Mouse (Mus musculus): ENCODE measurements around the gene Sun2. TPM values are rescaled to one million over a fixed set of nuclear protein-coding genes. Genes with fewer than 3 reads are reported as not detected.
A peak's percentile ranks its signal among the peaks of the same experiment; 100 is the strongest.

Gene Sun2
- total RNA-seq, 2 experiments from 2014 or later: 58.1 to 61.0 TPM

DNA sequence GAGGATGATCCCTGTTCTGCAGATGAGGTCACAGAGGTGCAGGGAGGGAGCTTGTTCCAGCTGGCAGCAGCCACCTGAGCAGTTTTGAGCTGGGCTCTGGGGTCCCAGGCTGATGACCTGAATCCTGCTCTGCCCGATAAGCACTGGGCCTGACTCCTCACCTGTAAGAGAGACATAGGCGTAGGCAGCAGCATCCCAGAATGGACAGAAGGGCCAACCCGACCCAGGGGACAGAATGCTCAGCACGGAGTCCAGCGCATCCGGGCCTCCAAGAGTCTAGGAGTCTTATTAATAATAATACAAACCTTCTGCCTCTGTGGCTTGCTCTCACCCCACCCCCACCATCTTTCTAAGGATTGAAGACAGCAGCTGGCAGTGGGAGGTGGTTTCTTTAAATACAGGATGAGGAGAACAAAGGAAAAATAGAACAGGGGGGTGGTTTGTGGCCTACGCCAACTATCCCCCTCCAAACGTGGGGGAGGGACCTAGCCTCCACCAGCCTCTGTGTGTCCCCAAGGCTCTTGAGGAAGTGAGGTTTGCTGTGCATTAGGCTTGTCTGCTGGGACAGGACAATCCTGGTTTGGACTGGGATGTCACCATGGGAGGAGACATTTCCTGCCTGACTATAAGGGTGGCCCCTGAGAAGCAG is 13.8 kb upstream of the Sun2 start:
- no peak for DNase-seq

DNA sequence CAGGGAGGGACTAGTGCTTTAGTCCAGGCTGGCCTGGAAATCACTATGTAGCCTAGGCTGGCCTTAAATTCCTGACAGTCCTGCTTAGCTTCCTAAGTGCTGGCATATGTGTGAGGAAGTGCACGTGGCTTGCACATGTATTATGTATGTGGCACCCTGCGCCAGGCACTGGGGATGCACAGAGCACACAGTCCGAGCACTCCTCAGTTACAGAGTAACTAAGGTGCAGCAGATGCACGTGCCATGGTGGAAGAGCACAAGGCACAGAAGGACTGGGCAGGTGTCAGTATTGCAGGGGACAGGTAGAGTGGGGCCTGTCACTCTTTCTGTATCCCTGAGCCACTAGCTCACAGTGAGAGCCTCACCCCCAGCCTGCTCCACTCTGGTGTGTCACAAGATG is 12.8 kb upstream of the Sun2 start:
- no peak for DNase-seq

GRCm38 (mm10) chr15:79753873-79754272 is 11.5 kb upstream of the Sun2 start:
- DNase-seq: no peak

- DNase-seq: no peak
These were observed 11.1 kb upstream of the Sun2 start for GRCm38 (mm10) chr15:79753420-79753752.

- DNase-seq: peak; percentile 77 to 81
These were observed 10.5 kb upstream of the Sun2 start for GRCm38 (mm10) chr15:79752742-79753419.

- no peak for DNase-seq
These were observed 9.4 kb upstream of the Sun2 start for GRCm38 (mm10) chr15:79751772-79752171.

DNA sequence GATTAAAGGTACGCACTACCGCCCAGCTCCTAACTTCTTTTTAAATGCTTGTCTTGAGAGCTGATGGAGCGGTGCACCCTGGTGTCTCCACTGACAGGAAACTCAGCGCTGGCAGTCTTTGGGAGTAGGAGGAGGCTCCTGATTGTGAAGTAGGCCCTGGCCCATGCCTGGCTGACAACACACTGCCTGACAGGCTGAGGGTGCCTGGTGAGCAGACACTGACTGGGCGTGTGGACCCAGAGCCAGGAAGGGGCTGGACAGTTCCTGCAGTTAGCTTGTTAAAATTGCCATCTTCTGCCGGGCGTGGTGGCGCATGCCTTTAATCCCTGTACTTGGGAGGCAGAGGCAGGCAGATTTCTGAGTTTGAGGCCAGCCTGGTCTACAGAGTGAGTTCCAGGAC is 7.9 kb upstream of the Sun2 start:
- DNase-seq: no peak

- DNase-seq: no peak
These were observed 6.8 kb upstream of the Sun2 start for GRCm38 (mm10) chr15:79749162-79749561.

GRCm38 (mm10) chr15:79747998-79748397 is 5.7 kb upstream of the Sun2 start:
- DNase-seq: no peak

DNA sequence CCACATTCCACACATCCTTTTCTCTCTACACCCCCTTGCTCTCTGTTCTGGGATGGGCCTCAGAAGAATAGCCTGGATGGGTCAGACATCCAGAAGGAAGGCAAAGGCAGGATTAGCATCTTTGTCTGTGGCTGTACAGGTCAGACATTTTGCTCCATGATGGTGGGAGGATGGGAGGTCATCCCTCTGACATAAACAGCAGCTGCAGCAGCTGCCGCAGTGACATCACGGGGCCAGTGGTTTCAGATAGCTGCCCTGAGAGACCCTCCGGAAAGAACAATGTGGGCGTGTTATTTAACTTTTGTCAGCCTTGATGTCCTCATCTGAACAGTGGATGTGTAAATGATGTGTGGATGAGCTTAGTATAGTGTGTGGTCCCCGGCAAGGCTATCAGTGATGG is 3.5 kb upstream of the Sun2 start:
- no peak for DNase-seq

GRCm38 (mm10) chr15:79745312-79745711 is 3.0 kb upstream of the Sun2 start:
- no peak for DNase-seq

DNA sequence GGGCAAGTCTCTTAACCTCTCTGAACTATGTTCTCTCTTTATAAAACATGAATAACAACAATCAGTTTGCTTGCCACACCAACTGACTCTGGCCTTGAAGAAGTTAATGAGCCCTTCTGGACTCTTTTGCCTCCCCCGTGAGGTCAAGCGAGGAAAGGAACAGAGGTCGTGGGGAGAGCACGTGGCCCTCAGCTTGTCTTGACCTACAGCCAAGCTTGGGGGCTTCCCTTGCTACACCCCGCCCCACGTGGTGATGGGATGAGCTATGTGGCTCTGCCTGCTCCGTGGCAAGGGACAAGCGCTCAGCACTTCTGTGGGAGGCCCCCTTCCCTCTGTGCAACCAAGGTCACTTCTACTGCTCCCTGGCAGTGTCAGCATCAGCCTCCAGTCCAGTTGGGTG is 2.4 kb upstream of the Sun2 start:
- no peak for DNase-seq

DNA sequence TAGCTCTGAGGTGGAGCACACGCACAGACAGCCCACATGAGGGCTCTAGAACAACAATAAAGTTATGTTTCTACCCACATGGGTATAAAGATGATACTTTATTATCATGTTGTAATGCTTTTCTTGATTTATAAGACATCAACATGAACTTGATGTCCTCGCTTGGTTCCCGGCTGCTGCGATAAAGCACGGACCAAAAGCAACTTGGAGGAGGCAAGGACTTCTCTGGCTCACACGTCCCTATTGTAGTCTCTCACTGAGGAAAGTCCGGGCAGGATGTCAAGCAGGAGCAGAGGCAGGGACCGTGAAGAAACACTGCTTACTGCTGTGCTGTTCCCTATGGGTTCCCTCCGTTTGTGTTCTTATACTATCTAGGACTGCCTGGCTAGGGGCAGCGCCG is 1.7 kb upstream of the Sun2 start:
- no peak for DNase-seq

- DNase-seq: no peak
These were observed 329 bp upstream of the Sun2 start for GRCm38 (mm10) chr15:79742706-79743023.

DNA sequence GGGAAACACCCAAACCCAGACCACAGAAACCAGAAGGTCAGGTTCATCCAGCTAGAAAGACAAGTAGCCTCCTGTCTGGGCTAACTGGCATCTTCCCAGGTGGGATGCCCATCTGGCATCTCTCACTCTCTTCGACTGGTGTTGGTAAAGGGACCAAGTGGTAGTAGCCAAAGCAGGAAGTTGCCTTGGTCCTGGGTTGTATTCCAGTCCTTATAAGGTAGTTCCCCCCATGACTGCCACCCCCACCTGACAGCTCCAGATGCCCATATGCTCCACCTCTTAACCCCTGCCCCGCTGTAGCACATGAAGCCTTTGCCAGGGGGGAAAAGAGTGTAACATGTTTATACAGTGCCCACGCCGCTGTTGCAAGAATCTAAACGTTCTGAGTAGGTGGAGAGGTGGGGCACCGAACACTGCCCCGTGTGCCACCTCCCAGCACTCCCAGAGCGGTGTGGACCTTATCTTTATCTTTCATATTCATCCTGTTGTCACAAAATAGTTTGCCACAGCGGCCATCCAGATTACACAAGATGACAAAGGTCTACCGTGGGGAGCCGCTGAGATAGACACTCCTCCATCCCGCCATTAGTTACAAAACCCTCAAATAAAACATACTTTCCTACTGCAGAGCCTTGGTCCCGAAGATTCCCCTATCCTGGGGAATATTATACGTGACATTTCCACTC is 1.0 kb downstream of the Sun2 start:
- DNase-seq: no peak

GRCm38 (mm10) chr15:79740739-79741138 is 1.6 kb downstream of the Sun2 start:
- DNase-seq: no peak

- peak in 1 of 2 experiments; percentile 35 for DNase-seq
These were observed 8.0 kb downstream of the Sun2 start for GRCm38 (mm10) chr15:79734311-79734710.

DNA sequence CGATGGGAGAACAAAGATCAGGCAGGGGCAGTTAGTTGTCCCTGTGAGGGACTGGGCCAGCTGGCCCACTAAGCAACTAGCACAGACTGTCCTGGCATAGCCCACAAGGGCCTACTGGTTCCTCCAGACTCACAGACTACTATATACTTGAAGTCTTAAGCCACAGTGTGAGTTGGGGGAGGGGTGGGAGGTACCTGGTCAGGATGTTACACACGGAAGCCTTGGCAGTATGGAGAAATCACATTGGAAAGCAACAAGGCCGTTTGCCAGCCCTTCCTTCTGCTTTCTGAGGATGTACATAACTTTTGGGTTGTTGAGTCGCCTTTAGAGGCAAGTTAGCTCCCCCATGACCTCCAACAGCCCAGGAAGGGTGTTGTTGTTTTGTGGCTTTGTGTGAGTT is 8.7 kb downstream of the Sun2 start:
- DNase-seq: no peak

- no peak for DNase-seq
These were observed 9.1 kb downstream of the Sun2 start for GRCm38 (mm10) chr15:79733192-79733591.

DNA sequence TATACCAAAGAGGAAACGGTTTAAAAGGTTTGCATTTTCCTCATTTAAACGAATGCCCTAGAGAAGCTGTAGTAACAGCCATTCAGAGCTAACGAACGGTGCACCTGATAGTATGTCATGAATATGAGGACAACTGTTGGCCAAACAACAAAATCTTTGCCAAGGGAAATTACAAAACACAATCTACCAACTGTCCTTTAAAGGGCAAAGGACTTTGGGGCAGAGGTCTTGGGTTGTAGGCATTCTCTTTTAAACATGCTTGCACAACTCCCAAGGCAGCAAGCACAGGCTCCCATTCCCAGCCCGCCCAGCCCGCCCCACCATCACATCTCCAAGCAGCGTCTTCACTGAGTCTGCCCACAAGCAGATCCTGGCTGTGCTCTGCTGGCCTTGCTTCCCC is 10.8 kb downstream of the Sun2 start:
- no peak for DNase-seq

DNA sequence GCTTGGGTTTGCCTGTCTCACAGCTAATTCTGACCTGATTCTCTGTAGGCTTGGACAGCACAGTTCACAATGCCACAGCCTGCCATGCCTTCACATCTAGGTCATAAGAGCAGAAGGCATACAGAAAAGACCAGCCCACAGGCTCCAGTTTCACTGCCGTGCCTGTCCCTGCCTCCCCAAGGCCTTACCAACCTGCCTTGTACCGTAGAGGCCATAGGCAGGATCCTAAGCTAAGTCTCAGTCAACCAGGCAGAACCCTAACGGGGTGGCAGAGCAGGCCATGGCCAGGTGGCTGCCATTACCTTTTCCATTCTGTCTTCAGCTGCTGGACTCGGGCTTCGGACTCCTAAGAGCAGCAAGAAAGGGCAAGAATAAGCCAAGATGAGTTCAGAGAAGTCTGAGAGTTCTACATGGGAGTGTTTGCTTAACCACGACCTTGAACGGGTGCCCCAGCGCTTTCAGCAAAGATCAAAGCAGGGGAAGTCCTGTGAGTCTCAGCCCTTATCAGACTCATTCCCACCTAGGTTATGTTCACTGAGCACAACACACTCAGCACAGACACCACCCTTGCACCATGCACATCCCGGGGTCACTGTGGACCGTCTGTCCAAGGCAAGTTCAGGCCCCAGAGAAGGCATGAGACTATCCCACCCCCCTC is 13.5 kb downstream of the Sun2 start:
- no peak for DNase-seq

GRCm38 (mm10) chr15:79728311-79728710 is 14.0 kb downstream of the Sun2 start:
- DNase-seq: no peak

DNA sequence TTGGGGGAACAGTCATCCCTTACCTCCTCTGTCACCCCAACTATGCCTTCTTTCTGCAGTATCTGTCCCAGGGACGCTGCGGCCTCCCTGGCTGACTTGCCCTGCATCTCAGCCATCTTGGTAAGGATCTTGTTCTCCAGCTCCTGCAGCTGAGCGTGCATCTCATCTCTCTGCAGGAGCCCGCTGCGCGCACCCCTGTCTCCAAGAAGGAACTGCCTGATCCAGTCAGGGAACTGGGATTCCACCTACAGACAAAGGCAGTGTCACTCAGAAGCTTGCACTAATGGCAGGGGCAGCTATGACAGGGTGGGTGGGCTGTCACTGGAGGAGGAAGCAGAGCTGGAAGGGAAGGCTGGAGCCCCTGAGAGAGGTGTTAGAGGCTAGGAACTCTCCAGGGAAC is 14.5 kb downstream of the Sun2 start:
- DNase-seq: no peak

Measured in adrenal gland, postnatal 36 days (tissue).